Mouse (Mus musculus) intestine, embryonic 14.5 days (tissue): ENCODE data around the gene Tasp1. TPM values are rescaled to one million over a fixed set of nuclear protein-coding genes. Genes with fewer than 3 reads are reported as not detected.
A peak's percentile ranks its signal among the peaks of the same experiment; 100 is the strongest.
"Not testable (repeated sequence)": the region's sequence is repeated elsewhere in the genome, so short reads cannot be mapped to it uniquely, and the experiment has no call there.

Source experiments
- ATAC-seq: fragments of 200-750 bp; cut with Nextera tagmentation; replicated peaks from 2 replicates; pipeline ENCODE4 v1.8.0; 2017; ENCODE audit warnings: low read depth, moderate number of reproducible peaks, moderate TSS enrichment, moderate library complexity; ENCODE audit not compliant: low FRiP score, low TSS enrichment
- DNase-seq: peaks from one replicate; pipeline ENCODE4 v3.0.0-alpha.2; 2018; ENCODE audit warnings: low spot score
- H3K27ac ChIP-seq: fragments of 300-500 bp; sonication (generic); 2 replicates; pipeline ENCODE4 v1.5.1; 2014; ENCODE audit warnings: low read depth, mild to moderate bottlenecking, control low read depth
- H3K27me3 ChIP-seq: fragments of 300-500 bp; sonication (generic); replicated peaks from 2 replicates; pipeline ENCODE4 v1.6.1; 2014; ENCODE audit warnings: low read length, control low read depth; ENCODE audit not compliant: control insufficient read depth, insufficient read depth
- H3K36me3 ChIP-seq: fragments of 300-500 bp; sonication (generic); 2 replicates; pipeline ENCODE4 v1.6.1; 2014; ENCODE audit warnings: low read length, control low read depth; ENCODE audit not compliant: control insufficient read depth, insufficient read depth
- H3K4me1 ChIP-seq: fragments of 300-500 bp; sonication (generic); replicated peaks from 2 replicates; pipeline ENCODE4 v1.6.1; 2014; ENCODE audit warnings: low read length, control low read depth, mixed read lengths; ENCODE audit not compliant: control insufficient read depth, insufficient read depth
- H3K4me2 ChIP-seq: fragments of 300-500 bp; sonication (generic); 2 replicates; pipeline ENCODE4 v1.6.1; 2014; ENCODE audit warnings: low read length
- H3K4me3 ChIP-seq: fragments of 300-500 bp; sonication (generic); 2 replicates; pipeline ENCODE4 v1.5.1; 2014; ENCODE audit warnings: low read depth, low read length, control low read depth, mixed read lengths
- H3K9ac ChIP-seq: fragments of 300-500 bp; sonication (generic); 2 replicates; pipeline ENCODE4 v1.6.1; 2014; ENCODE audit warnings: mild to moderate bottlenecking, low read length
- H3K9me3 ChIP-seq: fragments of 300-500 bp; sonication (generic); 2 replicates; pipeline ENCODE4 v1.6.1; 2016; ENCODE audit warnings: low read length, control low read depth; ENCODE audit not compliant: control insufficient read depth
- WGBS: fragments of 180-500 bp; shearing (Covaris S2); extraction: QIAGEN DNeasy Blood & Tissue Kit; methylation state at CpG from one replicate; pipeline ENCODE4 v1.1.7; 2014; 5-methylcytosine and 5-hydroxymethylcytosine counted together
- polyA plus RNA-seq: library from polyadenylated mRNA; unstranded; fragments of >200 nt; fragmentation: Nextera tagmentation; extraction: Ambion mirVana; gene quantifications from 2 replicates; pipeline ENCODE4 v1.2.1, GENCODE M21; 2014

The Tasp1 gene
- polyA plus RNA-seq, 1 experiment from 2014 or later: 19.5 TPM

GRCm38 (mm10) chr2:139884264-139884637 lies 182.4 kb downstream of the Tasp1 start:
- Histone ChIP-seq H3K4me1 (no peaks in the 10 kb centered on the region), H3K4me2 (no peak overlapping the region), H3K36me3 (no peaks in the 10 kb centered on the region), H3K27me3 (no peaks in the 10 kb centered on the region), H3K9me3 (no peaks in the 10 kb centered on the region), H3K9ac (no peak overlapping the region), H3K4me3 (no peak overlapping the region), H3K27ac (no peak overlapping the region)
- DNase-seq: no peak
- no peak for ATAC-seq
- WGBS: 52% methylated on average over 4 of the region's 4 CpGs

- H3K9ac ChIP-seq: no peak overlapping the region
- 86% methylated on average over 7 of the region's 7 CpGs for WGBS
- no peak for ATAC-seq
These were observed 182.9 kb downstream of the Tasp1 start for GRCm38 (mm10) chr2:139883581-139884263.

DNA sequence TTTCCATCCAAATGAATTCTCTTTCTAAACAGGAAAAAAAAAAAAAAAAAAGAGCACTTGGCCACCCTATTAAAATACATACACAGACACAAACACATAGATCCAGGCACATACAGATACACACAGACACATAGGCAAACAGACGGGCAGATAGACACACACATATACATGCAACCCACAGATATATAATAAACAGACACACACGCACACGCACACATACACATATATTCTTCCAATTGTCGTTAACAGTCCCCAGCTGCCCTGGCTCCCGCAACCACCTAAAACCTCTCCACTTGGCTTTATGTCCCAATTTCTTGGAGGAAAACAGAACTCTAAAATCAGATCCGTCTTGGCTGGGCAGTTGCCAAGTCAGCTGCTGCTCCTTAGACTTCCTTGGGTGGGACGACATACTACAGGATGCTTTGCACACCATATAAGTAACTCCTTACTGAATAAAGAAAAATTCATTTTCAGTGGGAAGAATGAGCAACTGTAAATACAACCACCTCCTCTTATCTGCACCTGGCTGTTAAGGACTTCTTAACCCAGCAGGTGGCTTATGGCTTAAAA lies 188.5 kb downstream of the Tasp1 start:
- Histone ChIP-seq H3K4me1 (no peaks in the 10 kb centered on the region), H3K4me2 (no peak overlapping the region), H3K9me3 (no peaks in the 10 kb centered on the region), H3K4me3 (no peak overlapping the region), H3K9ac (no peak overlapping the region), H3K27ac (no peak overlapping the region), H3K27me3 (no peaks in the 10 kb centered on the region), H3K36me3 (no peaks in the 10 kb centered on the region)
- no peak for DNase-seq
- ATAC-seq: no peak
- 68% methylated on average over 7 of the region's 7 CpGs for WGBS

More at GRCm38 (mm10) chr2:139883581-139884263, 182.9 kb downstream of the Tasp1 start:
- Histone ChIP-seq H3K27ac (no peak overlapping the region), H3K4me3 (no peak overlapping the region), H3K4me2 (no peak overlapping the region), H3K27me3 (no peaks in the 10 kb centered on the region), H3K4me1 (no peaks in the 10 kb centered on the region), H3K9me3 (no peaks in the 10 kb centered on the region), H3K36me3 (no peaks in the 10 kb centered on the region)
- no peak for DNase-seq

GRCm38 (mm10) chr2:139875876-139876275 lies 190.7 kb downstream of the Tasp1 start:
- Histone ChIP-seq H3K9ac (no peak overlapping the region), H3K27me3 (no peaks in the 10 kb centered on the region), H3K4me2 (no peak overlapping the region), H3K9me3 (no peaks in the 10 kb centered on the region), H3K4me3 (no peak overlapping the region), H3K27ac (no peak overlapping the region), H3K36me3 (no peaks in the 10 kb centered on the region), H3K4me1 (no peaks in the 10 kb centered on the region)
- WGBS: 69% methylated on average over 3 of the region's 3 CpGs
- no peak for ATAC-seq
- DNase-seq: no peak

- Histone ChIP-seq H3K4me1 (no peaks in the 10 kb centered on the region), H3K4me2 (no peak overlapping the region), H3K4me3 (no peak overlapping the region), H3K27ac (no peak overlapping the region), H3K36me3 (no peaks in the 10 kb centered on the region), H3K9ac (no peak overlapping the region), H3K27me3 (no peaks in the 10 kb centered on the region), H3K9me3 (no peaks in the 10 kb centered on the region)
- ATAC-seq (no peak; the same call in 1 of the 2 replicates), DNase-seq (no peak)
- 81% methylated on average over 3 of the region's 3 CpGs for WGBS
These were observed 192.4 kb downstream of the Tasp1 start for GRCm38 (mm10) chr2:139874173-139874572.

- Histone ChIP-seq H3K9me3 (no peaks in the 10 kb centered on the region), H3K27me3 (no peaks in the 10 kb centered on the region), H3K4me1 (no peaks in the 10 kb centered on the region), H3K4me3 (no peak overlapping the region), H3K27ac (no peak overlapping the region), H3K36me3 (no peaks in the 10 kb centered on the region), H3K9ac (no peak overlapping the region), H3K4me2 (no peak overlapping the region)
- 43% methylated on average over 2 of the region's 2 CpGs for WGBS
- DNase-seq: no peak
- peak; percentile 97 for ATAC-seq
These were observed 192.8 kb downstream of the Tasp1 start for GRCm38 (mm10) chr2:139873762-139874161.

GRCm38 (mm10) chr2:139869071-139869470 lies 197.5 kb downstream of the Tasp1 start:
- H3K4me2 ChIP-seq, H3K9me3 ChIP-seq, H3K27me3 ChIP-seq, ATAC-seq, H3K27ac ChIP-seq, H3K4me1 ChIP-seq, H3K9ac ChIP-seq, H3K4me3 ChIP-seq, DNase-seq, H3K36me3 ChIP-seq: not testable (repeated sequence)
- WGBS: 100% methylated on average over 2 of the region's 2 CpGs

GRCm38 (mm10) chr2:139863396-139863795 lies 203.2 kb downstream of the Tasp1 start:
- not testable (repeated sequence) for H3K4me1 ChIP-seq, H3K27ac ChIP-seq, H3K4me3 ChIP-seq, H3K4me2 ChIP-seq, H3K9me3 ChIP-seq, H3K9ac ChIP-seq, H3K36me3 ChIP-seq, ATAC-seq, H3K27me3 ChIP-seq
- 95% methylated on average over 3 of the region's 3 CpGs for WGBS
- DNase-seq: peak; percentile 9

DNA sequence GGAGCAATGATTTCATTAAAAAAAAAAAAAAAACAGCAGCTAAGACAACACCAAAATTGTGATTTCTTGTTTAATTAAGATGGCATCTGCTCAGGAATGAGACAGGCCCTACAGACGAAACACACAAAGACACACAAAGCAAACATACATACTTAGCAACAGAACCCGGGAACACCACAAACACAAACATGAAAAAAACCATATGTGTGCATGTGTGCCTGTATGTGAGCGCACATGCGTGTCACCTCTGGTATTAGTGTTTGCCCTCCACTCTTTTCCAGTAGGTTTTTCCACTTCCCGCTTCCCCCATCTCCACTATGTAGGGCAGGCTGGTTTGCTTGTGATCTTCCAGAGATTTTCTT lies 206.5 kb downstream of the Tasp1 start:
- Histone ChIP-seq H3K4me2 (no peak overlapping the region), H3K4me1 (no peaks in the 10 kb centered on the region), H3K36me3 (no peaks in the 10 kb centered on the region), H3K9ac (no peak overlapping the region), H3K4me3 (no peak overlapping the region), H3K9me3 (no peaks in the 10 kb centered on the region), H3K27ac (no peak overlapping the region), H3K27me3 (no peaks in the 10 kb centered on the region)
- DNase-seq (peak; percentile 43), ATAC-seq (no peak)
- 87% methylated on average over 5 of the region's 5 CpGs for WGBS
